ENCODE assay signal across 9 mouse cellular contexts in genomic region chr3:88291970-88292369, GRCm38 (mm10). TPM values are rescaled to one million over a fixed set of nuclear protein-coding genes. Genes with fewer than 3 reads are reported as not detected.
A peak's percentile ranks its signal among the peaks of the same experiment; 100 is the strongest.
DNase-seq lines count a peak whose midpoint lies in the region; ATAC-seq and TF ChIP-seq lines count a peak whose summit lies in the region.
"Had no signal": no experiment of that assay in that cellular context is flagged by ENCODE, and none has a peak within 500 bp of the region (broad histone marks: within the 10 kb centered on the region; RNA-seq: fewer than 3 reads in every experiment).

No protein-coding gene starts in this region.

- H3K27me3 ChIP-seq in kidney, embryonic 16.5 days (ENCODE audit: insufficient read depth, low read length), result no peaks in the 10 kb centered on the region
- no peaks in the 10 kb centered on the region for H3K27me3 ChIP-seq in CH12.LX (replicated peaks)
- no peaks in the 10 kb centered on the region for H3K27me3 ChIP-seq in splenic B cell, adult 2 months (ENCODE audit: control insufficient read depth, insufficient read depth, low read length, poor library complexity, severe bottlenecking)
- H3K27me3 ChIP-seq: embryonic facial prominence, embryonic 13.5 days had no signal

- in situ Hi-C loops in CH12.LX (cut with MboI; ENCODE audit: low pct_ligation_motif_present, low pct_unique_long_range_greater_than_20kb, low sequenced_read_pairs), result no loop called here

- H3K27ac ChIP-seq in kidney, embryonic 16.5 days (ENCODE audit: low read length), result no peak overlapping the region
- H3K27ac ChIP-seq in CH12.LX (ENCODE audit: insufficient read depth, low read depth), result no peak overlapping the region
- H3K27ac ChIP-seq: embryonic facial prominence, embryonic 13.5 days had no signal

- H3K4me1 ChIP-seq in kidney, embryonic 16.5 days (ENCODE audit: insufficient read depth, low read length), result peaks cover 4% of the 10 kb centered on the region; the same call in 1 of the 2 replicates
- H3K4me1 ChIP-seq in CH12.LX (ENCODE audit: control insufficient read depth in 1 of 2, insufficient read depth in 2 of 2), result peaks cover 0 to 29% of the 10 kb centered on the region in 2 experiments; a peak in 2 of 4 replicates

- 66% methylated on average over 4 of the region's 4 CpGs for WGBS in kidney, embryonic 16.5 days

- H3K9ac ChIP-seq in kidney, embryonic 16.5 days (replicated peaks; ENCODE audit: low read length), result no peak overlapping the region
- H3K9ac ChIP-seq in CH12.LX (ENCODE audit: insufficient read depth, low read depth), result no peak overlapping the region
- H3K9ac ChIP-seq: embryonic facial prominence, embryonic 13.5 days had no signal

- peak; percentile 33 to 84; a peak in 3 of 4 replicates for TF ChIP-seq CTCF in CH12.LX (conservative IDR thresholded peaks at IDR 0.05 in 1 of 2, IDR thresholded peaks at IDR 0.05 in 1 of 2; ENCODE audit: low read depth in 2 of 2, low read length in 2 of 2)

- TF ChIP-seq POLR2A in CH12.LX (IDR thresholded peaks at IDR 0.05; ENCODE audit: low read depth, low read length), result no peak

- H3K79me2 ChIP-seq in CH12.LX (replicated peaks; ENCODE audit: control insufficient read depth, extremely low read depth, insufficient read depth, poor library complexity, severe bottlenecking), result no peaks in the 10 kb centered on the region

- no peak for ATAC-seq in kidney, embryonic 16.5 days (ENCODE audit: low FRiP score, low TSS enrichment)

- TF ChIP-seq RAD21 in CH12.LX (IDR thresholded peaks at IDR 0.05; ENCODE audit: low read depth, low read length), result peak; percentile 16

- H3K4me3 ChIP-seq in kidney, embryonic 16.5 days (ENCODE audit: low read length), result no peak overlapping the region
- H3K4me3 ChIP-seq in CH12.LX (replicated peaks in 1 of 3; ENCODE audit: low read depth in 2 of 3, low read length in 2 of 3, poor library complexity in 1 of 3), result no peak overlapping the region
- H3K4me3 ChIP-seq: embryonic facial prominence, embryonic 13.5 days had no signal

- H3K9me3 ChIP-seq in kidney, embryonic 16.5 days (ENCODE audit: low read length), result no peaks in the 10 kb centered on the region
- H3K9me3 ChIP-seq in CH12.LX (replicated peaks; ENCODE audit: low read length), result no peaks in the 10 kb centered on the region
- H3K9me3 ChIP-seq: embryonic facial prominence, embryonic 13.5 days had no signal

- dilution Hi-C loops in CH12.LX (cut with MboI; ENCODE audit: extremely low pct_ligation_motif_present, extremely low pct_unique_long_range_greater_than_20kb, low sequenced_read_pairs), result no loop called here

- no peak overlapping the region for H3K4me2 ChIP-seq in kidney, embryonic 16.5 days (replicated peaks; ENCODE audit: low read depth, low read length)
- no peak overlapping the region for H3K4me2 ChIP-seq in CH12.LX (ENCODE audit: insufficient read depth, low read depth, poor library complexity, severe bottlenecking)
- H3K4me2 ChIP-seq: embryonic facial prominence, embryonic 13.5 days had no signal

- H3K36me3 ChIP-seq in kidney, embryonic 16.5 days (ENCODE audit: insufficient read depth, low read length), result no peaks in the 10 kb centered on the region
- peaks cover 0 to 33% of the 10 kb centered on the region in 2 experiments for H3K36me3 ChIP-seq in CH12.LX (replicated peaks in 1 of 2; ENCODE audit: control insufficient read depth in 1 of 2, insufficient read depth in 1 of 2, low read length in 1 of 2)
- H3K36me3 ChIP-seq in splenic B cell, adult 2 months (ENCODE audit: control insufficient read depth, insufficient read depth, low read length, poor library complexity, severe bottlenecking), result no peaks in the 10 kb centered on the region

- peak; percentile 20 for DNase-seq in kidney, adult 11 months
- DNase-seq in CH12.LX (ENCODE audit: extremely low read depth), result peak; percentile 37
- DNase-seq in adrenal gland, adult 2 months, result peak; percentile 51
- peak; percentile 13 for DNase-seq in kidney, postnatal 14 days
- DNase-seq in splenic B cell, adult 2 months (ENCODE audit: low read depth, low spot score), result peak; percentile 46
- no peak for DNase-seq in left cerebral cortex, adult 8-10 months (ENCODE audit: low spot score in 2 of 2)
- DNase-seq in frontal cortex, postnatal 36 days (ENCODE audit: low spot score in 2 of 2), result no peak

- no peak for TF ChIP-seq EP300 in CH12.LX (IDR thresholded peaks at IDR 0.05; ENCODE audit: low read length)

TF ChIP-seq in CH12.LX, 34 proteins besides CTCF, POLR2A, EP300 and RAD21:
- TF ChIP-seq HCFC1 (IDR thresholded peaks at IDR 0.05; ENCODE audit: low read depth, low read length), result no peak
- no peak for TF ChIP-seq UBTF (IDR thresholded peaks at IDR 0.05; ENCODE audit: low read depth, low read length)
- TF ChIP-seq KAT2A (IDR thresholded peaks at IDR 0.05; ENCODE audit: insufficient replicate concordance, low read length), result no peak
- peak; percentile 28 for TF ChIP-seq SMC3 (IDR thresholded peaks at IDR 0.05; ENCODE audit: low read depth, low read length)

RNA-seq across cellular contexts. Expression of gene Tsacc, which starts 4.8 kb away (rescaled TPM):
- 12.3 and 15.3 TPM in 2 replicates for polyA plus RNA-seq in kidney, embryonic 16.5 days (2015; fragmentation: Nextera tagmentation; extraction: Ambion mirVana)
- 9.3 and 9.5 TPM in 2 replicates for total RNA-seq in CH12.LX (2012; rRNA removed)
- total RNA-seq in CH12.LX (2014; rRNA removed), result 4.4 and 6.7 TPM in 2 replicates
- polyA plus RNA-seq in CH12.LX (2012; ENCODE audit: insufficient read length, low read depth), result 9.1 and 11.3 TPM in 2 replicates
- 10 to 100 TPM in 1 of 2 experiments, 1 to 10 TPM in 1; 5.7 to 10.6 TPM for total RNA-seq in adrenal gland, adult 2 months (2021)
- 1.9 and 2.3 TPM in 2 replicates for polyA plus RNA-seq in adrenal gland, adult 2 months (2012; rRNA removed)
- total RNA-seq in left cerebral cortex, adult 8-10 months (2022), result 1 to 10 TPM; 3.1 to 6.6 (median 4.3) TPM

RNA-seq across cellular contexts. Expression of gene Cct3, which starts 4.9 kb away (rescaled TPM):
- 575 and 599 TPM in 2 replicates for polyA plus RNA-seq in kidney, embryonic 16.5 days (2015; fragmentation: Nextera tagmentation; extraction: Ambion mirVana)
- total RNA-seq in CH12.LX (2012; rRNA removed) (755 and 1,009 TPM in 2 replicates), CH12.LX (2014; rRNA removed) (742 and 817 TPM in 2 replicates)
- polyA plus RNA-seq in CH12.LX (2012; ENCODE audit: insufficient read length, low read depth), result 546 and 579 TPM in 2 replicates
- 100 to 1,000 TPM; 218 to 316 TPM for total RNA-seq in adrenal gland, adult 2 months (2021)
- polyA plus RNA-seq in adrenal gland, adult 2 months (2012; rRNA removed), result 48.9 and 64.9 TPM in 2 replicates
- total RNA-seq in left cerebral cortex, adult 8-10 months (2022), result 100 to 1,000 TPM; 166 to 184 (median 173) TPM

RNA-seq across cellular contexts. Expression of gene Gm38392, which starts 5.0 kb away (rescaled TPM):
- polyA plus RNA-seq in kidney, embryonic 16.5 days (2015; fragmentation: Nextera tagmentation; extraction: Ambion mirVana), result 0.15 and 2.2 TPM in 2 replicates
- total RNA-seq in CH12.LX (2012; rRNA removed), result 0.08 TPM in 1 of 2 replicates, not detected in the other
- not detected in 2 replicates for total RNA-seq in CH12.LX (2014; rRNA removed)
- polyA plus RNA-seq in CH12.LX (2012; ENCODE audit: insufficient read length, low read depth), result not detected in 2 replicates
- 1 to 10 TPM; 1.7 to 1.9 TPM for total RNA-seq in adrenal gland, adult 2 months (2021)
- polyA plus RNA-seq in adrenal gland, adult 2 months (2012; rRNA removed), result 0.26 TPM in 1 of 2 replicates, not detected in the other
- under 1 TPM in 1 of 4 experiments, not detected in 3; 0.61 TPM for total RNA-seq in left cerebral cortex, adult 8-10 months (2022)

RNA-seq across cellular contexts. Expression of gene Glmp, which starts 32.9 kb away (rescaled TPM):
- 273 and 278 TPM in 2 replicates for polyA plus RNA-seq in kidney, embryonic 16.5 days (2015; fragmentation: Nextera tagmentation; extraction: Ambion mirVana)
- 67.4 and 75.6 TPM in 2 replicates for total RNA-seq in CH12.LX (2012; rRNA removed)
- total RNA-seq in CH12.LX (2014; rRNA removed), result 37.8 and 42.7 TPM in 2 replicates
- 134 and 163 TPM in 2 replicates for polyA plus RNA-seq in CH12.LX (2012; ENCODE audit: insufficient read length, low read depth)
- 100 to 1,000 TPM; 229 to 231 TPM for total RNA-seq in adrenal gland, adult 2 months (2021)
- polyA plus RNA-seq in adrenal gland, adult 2 months (2012; rRNA removed), result 145 and 186 TPM in 2 replicates
- total RNA-seq in left cerebral cortex, adult 8-10 months (2022), result 100 to 1,000 TPM in 2 of 4 experiments, 10 to 100 TPM in 2; 97.4 to 106 (median 100) TPM

RNA-seq across cellular contexts. Expression of gene Rhbg, which starts 37.5 kb away (rescaled TPM):
- polyA plus RNA-seq in kidney, embryonic 16.5 days (2015; fragmentation: Nextera tagmentation; extraction: Ambion mirVana), result 11.5 and 13.5 TPM in 2 replicates
- total RNA-seq in CH12.LX (2012; rRNA removed) (0.08 TPM in 1 of 2 replicates, not detected in the other), CH12.LX (2014; rRNA removed) (not detected in 2 replicates)
- polyA plus RNA-seq in CH12.LX (2012; ENCODE audit: insufficient read length, low read depth), result not detected in 2 replicates
- 10 to 100 TPM in 1 of 2 experiments, 1 to 10 TPM in 1; 8.5 to 18.3 TPM for total RNA-seq in adrenal gland, adult 2 months (2021)
- 0.76 and 1.8 TPM in 2 replicates for polyA plus RNA-seq in adrenal gland, adult 2 months (2012; rRNA removed)
- total RNA-seq in left cerebral cortex, adult 8-10 months (2022), result not detected

Comparison
In these comparisons a context has a peak if more than half of its experiments do, and no peak if none do; other contexts are left out.
1. DNase-seq: peak in kidney, adult 11 months (single experiment), CH12.LX (single experiment), adrenal gland, adult 2 months (single experiment), kidney, postnatal 14 days (single experiment) and splenic B cell, adult 2 months (single experiment); none in left cerebral cortex, adult 8-10 months (0 of 2) and frontal cortex, postnatal 36 days (0 of 2).